Mouse (Mus musculus) adrenal gland (tissue): ENCODE measurements at regions not wholly inside any gene's neighbourhood (a gene's known extent, or its start where the extent isn't known, plus 50 kb on each side); places are given as distances from the start of the nearest gene placed in this dataset.

Experiments
- intact Hi-C: fragments of 180-260 bp; cut with DNase I; formaldehyde crosslinking; loops from one replicate; pipeline ENCODE4 v1.15.1; 2025

DNA sequence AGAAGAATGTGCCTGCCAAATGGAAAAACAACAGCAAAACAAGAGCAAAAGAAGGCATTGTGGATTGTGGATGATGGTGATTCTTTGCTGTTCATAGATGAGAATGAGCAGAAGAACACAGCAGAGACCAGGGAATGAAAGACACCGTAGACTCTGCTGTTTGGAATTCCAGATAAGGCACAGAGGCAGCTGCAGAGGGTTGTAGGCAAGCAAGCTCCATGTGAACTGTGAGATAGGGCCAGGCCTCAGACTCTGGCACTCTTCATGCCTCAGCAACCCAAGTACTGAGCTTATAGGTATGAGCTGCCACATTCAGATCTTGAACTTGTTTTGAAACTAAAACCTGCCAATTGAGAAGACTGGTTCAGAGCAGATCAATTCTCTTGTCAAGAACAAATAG, 223.3 kb upstream of the Veph1 start:
- intact Hi-C loops: no loop called here

DNA sequence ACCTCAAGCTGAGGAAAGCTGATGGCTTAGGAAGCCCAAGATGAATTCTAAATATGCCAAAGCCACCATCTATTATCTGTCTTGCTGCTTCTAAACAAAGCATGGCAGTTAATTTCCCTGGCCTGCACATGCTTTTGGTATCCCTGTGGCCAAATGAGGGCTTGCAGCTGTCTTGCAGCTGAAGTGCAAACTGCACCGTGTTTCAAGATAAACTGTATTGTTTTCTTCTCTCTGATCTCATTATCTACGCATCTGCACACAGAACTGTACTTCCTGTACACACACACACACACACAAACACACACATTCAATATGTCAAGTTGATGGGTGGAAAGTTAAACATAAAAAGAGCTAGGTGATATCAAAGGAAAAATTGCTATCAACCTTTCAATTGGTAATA, 221.7 kb upstream of the Veph1 start:
- intact Hi-C loops: no loop called here

DNA sequence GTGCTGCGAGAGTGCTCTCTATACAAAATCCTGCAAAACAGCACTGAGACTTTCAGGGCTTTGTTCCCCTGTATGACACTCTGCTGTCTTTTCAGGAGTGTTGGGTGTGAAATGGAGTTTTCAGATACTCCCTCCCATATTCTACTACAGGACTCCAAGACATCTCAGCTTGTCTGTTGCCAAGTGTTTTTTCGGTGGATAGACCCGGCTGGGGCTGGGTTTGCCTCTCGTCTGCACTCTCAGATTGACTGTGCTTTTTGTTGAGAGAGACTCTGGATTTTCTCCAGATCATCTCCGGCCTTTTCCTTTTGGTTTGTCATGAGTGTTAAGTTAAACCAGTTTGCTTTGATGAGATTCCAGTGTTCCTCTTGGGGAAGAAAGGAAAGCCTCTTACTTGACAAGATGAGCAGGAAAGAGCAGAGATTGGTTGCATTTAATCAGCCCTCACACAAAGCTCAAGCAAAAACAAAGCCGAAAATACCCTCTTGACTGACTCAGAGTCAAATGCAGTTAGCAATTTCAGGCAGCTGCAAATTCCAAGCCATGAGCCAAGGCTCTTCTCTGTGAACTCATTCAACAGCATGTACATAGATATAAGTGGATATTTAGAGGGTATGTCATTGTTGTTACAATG, 219.3 kb upstream of the Veph1 start:
- intact Hi-C loops: no loop called here

- intact Hi-C loops: no loop called here
Measured at GRCm38 (mm10) chr3:66514587-66514986, 217.9 kb upstream of the Veph1 start.

DNA sequence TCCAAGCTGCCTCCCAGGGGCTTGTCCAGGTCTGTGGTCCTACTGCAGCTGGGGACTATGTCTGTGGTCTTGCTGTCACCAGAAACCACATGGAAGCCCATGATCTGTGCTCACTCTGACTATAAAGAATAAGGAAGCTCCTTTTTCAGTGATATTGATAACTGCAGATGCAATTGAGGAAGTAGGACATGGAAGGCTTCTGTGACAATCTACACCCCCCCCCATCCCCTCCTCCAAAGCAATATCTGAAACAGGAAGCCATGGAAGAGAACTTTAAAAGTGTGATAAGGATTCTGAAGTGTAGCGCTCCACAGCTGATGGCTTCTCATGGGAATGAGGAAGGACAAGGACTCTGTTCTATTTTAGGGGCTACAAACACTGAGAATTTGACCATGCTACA, 215.8 kb upstream of the Veph1 start:
- intact Hi-C loops: no loop called here

DNA sequence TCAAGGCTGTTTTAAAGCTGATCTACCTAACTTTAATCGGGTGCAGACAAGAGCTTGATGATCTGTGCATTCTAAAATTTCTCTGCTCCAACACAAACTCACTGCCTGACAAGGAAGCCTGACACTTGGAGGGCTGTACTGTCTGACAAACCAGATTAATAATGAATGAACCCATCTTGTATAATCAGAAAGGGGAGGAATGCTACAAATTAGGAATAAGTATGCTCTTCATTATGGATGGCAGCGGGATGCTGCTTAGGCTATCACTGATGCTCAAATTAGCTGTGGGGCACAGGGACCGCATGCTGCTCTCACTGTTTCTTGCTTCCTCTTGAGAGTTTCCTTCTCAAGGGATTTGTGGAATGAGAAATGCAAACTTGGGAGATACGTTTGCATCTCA, 213.8 kb upstream of the Veph1 start:
- intact Hi-C loops: no loop called here

GRCm38 (mm10) chr3:66506125-66506524, 209.5 kb upstream of the Veph1 start:
- intact Hi-C loops: no loop called here

- intact Hi-C loops: no loop called here
Measured at GRCm38 (mm10) chr3:66505476-66506076, 208.9 kb upstream of the Veph1 start.

DNA sequence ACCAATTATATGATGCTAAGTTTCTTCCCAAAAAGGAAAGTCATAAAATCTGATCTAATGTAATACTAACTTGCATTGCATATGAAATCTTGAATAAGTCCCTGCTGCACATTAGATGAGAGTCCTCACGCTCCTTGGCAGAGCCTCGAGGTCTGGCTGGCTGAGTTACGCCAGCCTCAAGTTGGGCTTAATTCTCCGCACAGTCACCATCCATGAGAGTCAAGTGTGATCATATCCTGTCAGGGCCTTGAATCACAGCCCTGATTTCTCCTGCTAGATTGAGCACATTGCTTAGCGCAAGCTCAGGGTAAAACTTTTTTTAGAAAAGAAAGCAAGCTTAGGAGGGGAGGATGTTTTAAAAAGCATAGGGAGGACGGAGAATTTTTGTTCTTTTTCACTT, 208.1 kb upstream of the Veph1 start:
- intact Hi-C loops: no loop called here

GRCm38 (mm10) chr3:66503615-66504014, 207.0 kb upstream of the Veph1 start:
- intact Hi-C loops: no loop called here

DNA sequence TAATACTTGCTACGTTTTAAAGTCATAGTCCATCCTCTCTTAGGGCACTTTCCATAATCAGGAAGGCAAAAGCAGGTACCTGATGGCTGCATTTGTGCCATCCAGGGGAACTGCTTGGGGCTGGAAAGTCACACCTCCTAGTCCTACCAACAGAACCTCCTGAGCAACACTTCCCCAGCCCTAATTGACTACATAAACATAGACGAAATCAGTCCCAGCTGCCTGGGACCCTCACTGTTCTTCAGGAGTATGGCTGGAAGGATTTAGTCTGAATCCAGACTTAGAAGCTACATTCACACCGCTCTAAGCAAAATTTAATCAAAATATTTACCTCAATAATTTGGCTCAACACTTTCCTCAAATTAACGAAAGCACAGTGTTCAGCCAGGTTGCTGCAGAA, 205.2 kb upstream of the Veph1 start:
- intact Hi-C loops: no loop called here

DNA sequence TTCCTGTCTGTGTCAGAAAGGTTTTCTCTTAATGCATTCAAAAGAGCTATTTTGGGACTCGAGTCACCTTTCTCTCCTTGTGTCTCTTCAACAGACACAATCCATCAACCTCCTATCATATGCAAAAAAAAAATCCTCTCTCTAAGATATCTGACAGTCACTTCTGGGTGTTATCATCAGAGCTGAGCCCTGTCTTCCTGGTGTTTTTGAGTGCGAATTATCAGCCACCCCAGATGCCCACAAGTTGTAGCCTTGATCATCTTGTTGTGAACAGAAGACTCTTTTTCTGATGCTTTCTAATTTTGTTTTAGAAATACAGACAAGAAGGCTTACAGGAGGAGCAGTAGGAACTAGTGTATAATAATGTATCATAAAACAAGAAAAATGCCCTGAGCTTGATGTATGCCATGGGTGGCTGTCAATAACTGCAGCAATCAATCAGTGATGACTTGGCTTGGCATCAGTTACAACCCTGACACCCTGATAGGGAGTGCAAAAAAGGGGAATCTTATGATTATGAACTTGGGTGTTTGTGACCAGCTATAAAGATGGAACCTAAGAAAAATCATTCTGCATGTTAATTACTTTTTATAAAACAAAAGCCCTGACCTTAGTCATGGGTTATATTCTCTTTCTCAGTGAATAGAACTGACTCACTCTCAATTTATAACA, 197.9 kb upstream of the Veph1 start:
- intact Hi-C loops: no loop called here

DNA sequence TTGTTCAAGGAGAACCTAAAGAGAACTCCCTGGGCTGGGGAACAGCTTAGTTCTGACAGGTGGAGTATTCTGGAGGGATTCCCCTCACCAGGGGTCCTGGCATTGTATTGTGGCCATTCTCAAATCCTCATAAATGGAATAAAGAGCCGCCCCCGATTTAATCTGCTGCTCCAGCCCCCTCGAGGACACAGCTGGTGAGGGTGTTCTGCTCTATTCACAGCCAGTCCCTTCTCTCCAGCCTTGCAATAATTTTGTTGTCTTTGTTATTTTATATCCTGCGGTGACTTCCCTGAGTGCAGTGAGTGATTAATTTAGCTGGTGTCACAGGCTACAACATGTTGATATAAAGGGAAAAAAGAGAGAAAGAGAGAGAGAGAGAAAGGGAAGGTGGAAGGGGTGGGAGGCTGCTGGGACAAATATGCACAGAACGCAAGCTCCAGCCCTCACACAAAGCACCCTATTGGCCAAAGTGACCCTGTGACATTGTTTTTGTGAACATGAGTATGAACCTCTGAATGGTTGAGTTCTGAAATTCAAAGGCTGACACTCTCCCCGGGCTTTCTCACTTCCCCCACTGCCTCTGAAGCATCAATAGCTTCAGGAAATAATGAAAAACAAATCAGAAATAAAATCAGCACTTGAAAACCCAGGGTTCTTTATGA, 194.2 kb upstream of the Veph1 start:
- intact Hi-C loops: no loop called here

DNA sequence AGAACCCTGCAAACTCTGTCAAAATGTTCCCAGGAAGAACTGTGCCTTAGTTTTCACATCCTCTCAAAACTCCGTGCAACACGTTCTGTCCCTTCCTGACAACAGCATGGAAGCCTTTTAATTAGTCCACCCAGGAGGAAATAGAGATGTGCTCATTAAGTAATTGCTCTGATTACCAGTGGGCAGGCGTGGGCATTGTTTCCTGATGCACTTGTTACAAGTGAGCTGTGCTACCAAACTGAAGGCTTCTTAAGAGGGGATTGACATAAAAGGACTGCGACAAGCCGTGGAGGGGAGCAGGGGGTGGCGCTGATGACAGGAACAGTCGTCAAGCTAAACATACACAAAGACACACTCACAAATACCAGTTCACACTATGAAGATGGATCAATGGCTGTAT, 192.1 kb upstream of the Veph1 start:
- intact Hi-C loops: no loop called here

- intact Hi-C loops: no loop called here
Measured at GRCm38 (mm10) chr3:66486658-66487057, 190.0 kb upstream of the Veph1 start.

GRCm38 (mm10) chr3:66486184-66486583, 189.5 kb upstream of the Veph1 start:
- intact Hi-C loops: no loop called here

DNA sequence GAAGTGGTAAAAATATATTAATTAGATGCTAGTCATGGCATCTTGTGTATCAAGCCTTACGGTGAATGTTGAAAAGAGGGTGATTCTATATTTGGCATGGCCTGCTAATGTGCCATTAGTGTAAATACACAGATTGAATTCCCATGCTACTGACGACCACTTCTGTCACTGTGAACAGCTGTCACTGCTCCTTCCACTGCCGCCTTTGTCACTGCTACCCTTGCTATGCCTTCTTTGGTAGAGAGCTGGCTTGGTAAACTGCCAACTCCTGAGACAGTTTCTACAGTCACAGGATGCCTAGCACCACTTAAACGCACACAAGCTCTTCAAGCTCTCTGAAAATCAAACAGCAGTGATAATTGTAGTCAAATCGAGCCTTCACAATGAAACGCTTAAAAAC, 184.1 kb upstream of the Veph1 start:
- intact Hi-C loops: no loop called here

DNA sequence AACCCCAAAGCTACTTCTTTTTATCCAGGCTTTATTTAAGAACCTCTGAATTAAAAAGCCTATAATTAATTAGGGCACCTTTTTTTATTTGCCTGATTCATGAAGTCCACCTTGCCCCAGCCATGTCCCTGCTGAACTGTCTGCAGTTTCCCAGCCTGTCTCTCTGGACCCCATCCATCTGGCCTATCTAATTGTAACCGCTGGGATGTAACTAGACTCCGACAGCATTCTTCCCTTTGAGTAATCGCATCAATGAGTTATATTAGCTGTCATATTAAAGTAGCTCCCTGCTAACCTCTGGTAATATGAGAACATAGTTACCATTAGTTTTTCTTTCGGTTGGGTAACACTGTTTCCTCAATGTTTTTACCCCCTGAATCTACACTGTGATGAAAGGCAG, 182.6 kb upstream of the Veph1 start:
- intact Hi-C loops: no loop called here

DNA sequence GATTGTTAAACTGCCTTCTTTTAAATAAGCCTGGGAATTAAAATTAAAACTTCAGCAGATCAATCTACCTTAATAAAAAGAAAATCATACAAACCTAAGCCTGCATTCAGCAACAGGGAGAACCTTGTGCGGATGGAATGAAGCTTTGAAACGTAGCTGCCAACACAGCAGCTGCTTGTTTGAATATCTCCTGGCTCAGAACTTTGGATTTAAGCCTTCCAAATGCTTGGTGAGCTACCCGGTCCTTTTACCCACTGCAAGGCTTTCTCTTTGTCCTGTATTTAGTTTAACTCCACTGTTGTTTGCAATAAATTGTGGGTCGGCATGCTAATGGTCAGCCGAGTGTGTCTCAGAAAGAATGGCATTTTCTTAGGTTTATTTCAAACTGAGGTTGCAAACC, 169.7 kb upstream of the Veph1 start:
- intact Hi-C loops: no loop called here

DNA sequence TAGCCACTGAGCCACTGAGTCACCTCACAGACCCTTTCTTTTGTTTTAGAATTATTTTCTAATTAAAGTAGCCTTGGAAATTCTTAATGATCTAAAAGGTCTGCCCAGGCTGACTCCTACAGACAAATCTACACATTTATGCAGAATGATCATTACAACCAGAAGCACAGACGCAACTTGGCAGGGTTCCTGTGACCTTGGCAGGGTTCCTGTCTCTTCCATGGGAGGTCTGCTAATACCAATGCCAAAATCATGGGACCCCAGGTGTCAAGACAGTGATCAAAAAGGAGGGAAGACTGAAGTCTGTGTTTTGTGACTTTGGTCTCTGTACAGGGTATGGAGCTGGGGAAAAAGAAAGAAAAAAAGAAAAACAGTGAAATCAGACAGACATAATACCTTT, 168.7 kb upstream of the Veph1 start:
- intact Hi-C loops: no loop called here

DNA sequence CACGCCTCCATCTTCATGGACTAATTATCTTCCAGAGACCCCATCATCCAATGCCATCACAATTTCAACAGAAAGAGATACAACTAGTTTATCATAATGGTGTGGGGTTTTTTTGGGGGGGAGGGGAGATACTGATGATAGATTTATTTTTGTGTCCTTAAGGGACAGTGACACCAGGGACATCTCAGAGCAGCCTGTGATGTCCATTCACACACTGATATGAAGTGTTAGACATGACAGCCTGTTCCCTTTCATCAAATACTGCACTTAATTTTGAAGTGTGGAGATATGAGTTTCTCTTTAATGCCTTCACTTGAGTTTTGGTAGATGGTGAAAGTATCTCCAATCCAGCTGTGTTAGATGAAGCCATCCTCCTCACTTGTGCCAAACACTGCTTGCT, 165.7 kb upstream of the Veph1 start:
- intact Hi-C loops: no loop called here
